Mouse (Mus musculus) hindbrain, embryonic 11.5 days (tissue): ENCODE data around the gene Agpat1. TPM values are rescaled to one million over a fixed set of nuclear protein-coding genes. Genes with fewer than 3 reads are reported as not detected.

Experiments used
- ATAC-seq: fragments of 200-750 bp; cut with Nextera tagmentation; 2 replicates; pipeline ENCODE4 v1.8.0; 2017; ENCODE audit warnings: mild to moderate bottlenecking, moderate TSS enrichment, moderate library complexity; ENCODE audit not compliant: low FRiP score
- DNase-seq: peaks from one replicate; pipeline ENCODE4 v3.0.0-alpha.2; 2015; ENCODE audit warnings: low spot score
- H3K27ac ChIP-seq: fragments of 300-500 bp; sonication (generic); 2 replicates; pipeline ENCODE4 v1.5.1; 2014; ENCODE audit warnings: mild to moderate bottlenecking, low read depth, low read length
- H3K27me3 ChIP-seq: fragments of 300-500 bp; sonication (generic); 2 replicates; pipeline ENCODE4 v1.6.1; 2014; ENCODE audit warnings: mild to moderate bottlenecking, low read length, moderate library complexity, mixed read lengths; ENCODE audit not compliant: control insufficient read depth, insufficient read depth
- H3K36me3 ChIP-seq: fragments of 300-500 bp; sonication (generic); 2 replicates; pipeline ENCODE4 v1.6.1; 2014; ENCODE audit warnings: mild to moderate bottlenecking, low read length, moderate library complexity, mixed read lengths; ENCODE audit not compliant: control insufficient read depth, insufficient read depth
- H3K4me1 ChIP-seq: fragments of 300-500 bp; sonication (generic); replicated peaks from 2 replicates; pipeline ENCODE4 v1.6.1; 2014; ENCODE audit warnings: low read length, mixed read lengths; ENCODE audit not compliant: control insufficient read depth, insufficient read depth
- H3K4me2 ChIP-seq: fragments of 300-500 bp; sonication (generic); replicated peaks from 2 replicates; pipeline ENCODE4 v1.6.1; 2014; ENCODE audit warnings: mild to moderate bottlenecking, low read depth, low read length
- H3K4me3 ChIP-seq: fragments of 300-500 bp; sonication (generic); 2 replicates; pipeline ENCODE4 v1.5.1; 2014; ENCODE audit warnings: low read depth, low read length
- H3K9ac ChIP-seq: fragments of 300-500 bp; sonication (generic); 2 replicates; pipeline ENCODE4 v1.6.1; 2014; ENCODE audit warnings: low read depth, low read length
- H3K9me3 ChIP-seq: fragments of 300-500 bp; sonication (generic); 2 replicates; pipeline ENCODE4 v1.6.1; 2016; ENCODE audit warnings: low read length; ENCODE audit not compliant: control insufficient read depth
- WGBS: fragments of 180-500 bp; shearing (Covaris S2); extraction: QIAGEN DNeasy Blood & Tissue Kit; methylation state at CpG from one replicate; pipeline ENCODE4 v1.1.7; 2014; 5-methylcytosine and 5-hydroxymethylcytosine counted together
- polyA plus RNA-seq: library from polyadenylated mRNA; unstranded; fragments of >200 nt; fragmentation: Nextera tagmentation; extraction: Ambion mirVana; gene quantifications from 2 replicates; pipeline ENCODE4 v1.2.1, GENCODE M21; 2014

The Agpat1 gene
- 73.8 and 81.2 TPM in 2 replicates for polyA plus RNA-seq

GRCm38 (mm10) chr17:34604061-34604508 is at the start of gene Agpat1:
Gene Agpat1 (plus strand): TSS chr17:34604262.
- H3K36me3 ChIP-seq: peaks cover 6% of the 10 kb centered on the region
- H3K4me1 ChIP-seq: peaks cover 16% of the 10 kb centered on the region
- peak; percentile 89 for ATAC-seq

GRCm38 (mm10) chr17:34555483-34555882 is 48.6 kb upstream of the Agpat1 start:
- 27% methylated on average over 5 of the region's 5 CpGs for WGBS
- Histone ChIP-seq H3K27me3 (no peaks in the 10 kb centered on the region), H3K4me3 (no peak overlapping the region), H3K4me1 (no peaks in the 10 kb centered on the region), H3K9me3 (no peaks in the 10 kb centered on the region), H3K4me2 (no peak overlapping the region), H3K9ac (no peak overlapping the region), H3K27ac (no peak overlapping the region), H3K36me3 (no peaks in the 10 kb centered on the region)
- ATAC-seq (no peak), DNase-seq (peak; percentile 82)

More at GRCm38 (mm10) chr17:34604061-34604508, at the start of gene Agpat1:
- Histone ChIP-seq H3K9ac (peak within 1 kb of the TSS; percentile 91), H3K27ac (peak within 1 kb of the TSS; percentile 87), H3K9me3 (no peaks in the 10 kb centered on the region), H3K4me2 (peak within 1 kb of the TSS; percentile 81), H3K27me3 (no peaks in the 10 kb centered on the region), H3K4me3 (peak within 1 kb of the TSS; percentile 96)
- peak; percentile 100 for DNase-seq
- 0% methylated on average over 35 of the region's 35 CpGs for whole genome bisulfite sequencing

- DNase-seq (no peak), ATAC-seq (no peak)
- WGBS: 86% methylated on average over 8 of the region's 8 CpGs
These were observed 47.7 kb upstream of the Agpat1 start for GRCm38 (mm10) chr17:34556406-34556805.

GRCm38 (mm10) chr17:34557411-34557810 is 46.7 kb upstream of the Agpat1 start:
- Histone ChIP-seq H3K9ac (no peak overlapping the region), H3K4me3 (no peak overlapping the region), H3K4me2 (no peak overlapping the region), H3K4me1 (no peaks in the 10 kb centered on the region), H3K27ac (no peak overlapping the region), H3K9me3 (no peaks in the 10 kb centered on the region), H3K36me3 (no peaks in the 10 kb centered on the region), H3K27me3 (no peaks in the 10 kb centered on the region)
- ATAC-seq: no peak
- DNase-seq: no peak
- WGBS: 78% methylated on average over 11 of the region's 11 CpGs

More at GRCm38 (mm10) chr17:34556406-34556805, 47.7 kb upstream of the Agpat1 start:
- Histone ChIP-seq H3K27me3 (no peaks in the 10 kb centered on the region), H3K4me1 (no peaks in the 10 kb centered on the region), H3K4me2 (no peak overlapping the region), H3K4me3 (no peak overlapping the region), H3K9me3 (no peaks in the 10 kb centered on the region), H3K9ac (no peak overlapping the region), H3K36me3 (no peaks in the 10 kb centered on the region), H3K27ac (no peak overlapping the region)

GRCm38 (mm10) chr17:34559116-34559515 is 44.9 kb upstream of the Agpat1 start:
- Histone ChIP-seq H3K4me2 (no peak overlapping the region), H3K27me3 (no peaks in the 10 kb centered on the region), H3K9ac (no peak overlapping the region), H3K4me3 (no peak overlapping the region), H3K36me3 (no peaks in the 10 kb centered on the region), H3K4me1 (peaks cover under 1% of the 10 kb centered on the region; the same call in 1 of the 2 replicates), H3K9me3 (no peaks in the 10 kb centered on the region), H3K27ac (no peak overlapping the region)
- WGBS: 83% methylated on average over 7 of the region's 7 CpGs
- DNase-seq: no peak
- no peak for ATAC-seq

GRCm38 (mm10) chr17:34559895-34560294 is 44.2 kb upstream of the Agpat1 start:
- no peak overlapping the region for H3K9ac ChIP-seq
- no peak overlapping the region for H3K4me2 ChIP-seq
- 27% methylated on average over 15 of the region's 15 CpGs for WGBS
- no peaks in the 10 kb centered on the region for H3K9me3 ChIP-seq
- H3K27ac ChIP-seq: no peak overlapping the region
- H3K27me3 ChIP-seq: 0 out of 2 replicates have a peak, but pooled peaks cover 2% of the 10 kb centered on the region
- no peaks in the 10 kb centered on the region for H3K36me3 ChIP-seq
- H3K4me3 ChIP-seq: no peak overlapping the region
- H3K4me1 ChIP-seq: peaks cover 3% of the 10 kb centered on the region; the same call in 1 of the 2 replicates
- no peak for ATAC-seq
- DNase-seq: no peak

GRCm38 (mm10) chr17:34560438-34560837 is 43.6 kb upstream of the Agpat1 start:
- ATAC-seq (no peak), DNase-seq (no peak)
- no peak overlapping the region for H3K9ac ChIP-seq
- no peak overlapping the region for H3K4me2 ChIP-seq
- 0 out of 2 replicates have a peak, but pooled peaks cover 2% of the 10 kb centered on the region for H3K27me3 ChIP-seq
- H3K4me3 ChIP-seq: no peak overlapping the region
- peaks cover 3% of the 10 kb centered on the region; the same call in 1 of the 2 replicates for H3K4me1 ChIP-seq
- no peaks in the 10 kb centered on the region for H3K36me3 ChIP-seq
- H3K9me3 ChIP-seq: no peaks in the 10 kb centered on the region
- 88% methylated on average over 6 of the region's 6 CpGs for WGBS
- H3K27ac ChIP-seq: no peak overlapping the region

GRCm38 (mm10) chr17:34561200-34561599 is 42.9 kb upstream of the Agpat1 start:
- WGBS: 60% methylated on average over 8 of the region's 8 CpGs
- no peak for DNase-seq
- no peak overlapping the region for H3K27ac ChIP-seq
- no peaks in the 10 kb centered on the region for H3K9me3 ChIP-seq
- H3K4me3 ChIP-seq: no peak overlapping the region
- no peaks in the 10 kb centered on the region for H3K36me3 ChIP-seq
- 0 out of 2 replicates have a peak, but pooled peaks cover 2% of the 10 kb centered on the region for H3K27me3 ChIP-seq
- H3K4me1 ChIP-seq: peaks cover 3% of the 10 kb centered on the region; the same call in 1 of the 2 replicates
- H3K4me2 ChIP-seq: no peak overlapping the region
- ATAC-seq: no peak
- H3K9ac ChIP-seq: no peak overlapping the region

- no peak overlapping the region for H3K4me2 ChIP-seq
- no peak overlapping the region for H3K9ac ChIP-seq
- H3K4me3 ChIP-seq: no peak overlapping the region
- no peak for ATAC-seq
- peaks cover 3% of the 10 kb centered on the region; the same call in 1 of the 2 replicates for H3K4me1 ChIP-seq
- H3K36me3 ChIP-seq: no peaks in the 10 kb centered on the region
- no peaks in the 10 kb centered on the region for H3K9me3 ChIP-seq
- no peak overlapping the region for H3K27ac ChIP-seq
- H3K27me3 ChIP-seq: 0 out of 2 replicates have a peak, but pooled peaks cover 2% of the 10 kb centered on the region
- 87% methylated on average over 3 of the region's 3 CpGs for WGBS
- DNase-seq: no peak
These were observed 41.5 kb upstream of the Agpat1 start for GRCm38 (mm10) chr17:34562595-34562994.
